Mouse (Mus musculus) monocyte, adult 5-6 weeks (primary cell): ENCODE measurements at regions not wholly inside any gene's neighbourhood (a gene's known extent, or its start where the extent isn't known, plus 50 kb on each side); places are given as distances from the start of the nearest gene placed in this dataset.

Experiments used
- ATAC-seq: fragments of 153-309, 156-312 bp; replicated peaks from 2 replicates; pipeline ENCODE4 v1.8.0; 2017; ENCODE audit warnings: mild to moderate bottlenecking; ENCODE audit not compliant: low TSS enrichment, insufficient number of reproducible peaks, severe bottlenecking, poor library complexity, low FRiP score

DNA sequence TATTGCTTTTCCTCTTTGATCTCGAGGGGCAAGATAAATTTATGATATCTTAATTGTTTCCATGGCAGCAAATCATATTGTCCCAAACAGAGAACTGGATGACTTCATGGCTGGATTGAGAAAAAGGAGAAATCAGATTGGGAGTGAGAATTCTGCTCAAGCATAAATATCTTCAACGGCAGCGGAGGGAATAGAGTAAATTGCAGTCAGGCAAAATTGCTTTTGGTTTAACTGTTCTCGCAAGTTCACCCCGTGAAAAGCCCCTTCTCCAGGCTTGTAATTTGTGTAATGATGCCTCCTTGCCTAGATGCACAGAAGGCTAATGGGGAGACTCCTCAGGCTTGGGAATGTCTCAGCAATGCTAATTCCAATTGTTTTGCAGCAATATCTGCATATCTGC is 64.4 kb upstream of the Ccn6 start:
- ATAC-seq, result no peak

DNA sequence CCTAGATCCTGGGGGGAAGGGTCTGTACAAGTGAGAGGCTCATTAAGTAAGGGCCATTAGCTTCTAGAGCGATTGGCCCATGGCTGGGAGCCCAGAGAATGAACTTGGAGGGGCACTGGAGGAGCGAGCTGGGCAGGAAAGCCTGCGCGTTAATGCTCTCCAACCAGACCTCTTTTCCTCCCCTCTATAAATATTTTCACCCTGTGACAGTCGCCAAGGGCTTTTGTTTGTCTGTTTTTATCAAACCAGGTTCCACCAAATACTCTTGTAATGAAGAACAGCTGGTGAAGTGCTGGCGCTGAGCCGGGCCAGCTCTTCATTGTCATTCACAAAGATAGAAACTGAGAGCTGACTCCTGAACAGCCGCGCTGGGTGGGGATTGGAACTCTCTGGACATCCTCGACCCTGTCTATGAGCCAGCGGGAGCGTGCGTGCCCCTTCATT is 63.9 kb upstream of the Ccn6 start:
- ATAC-seq, result no peak

DNA sequence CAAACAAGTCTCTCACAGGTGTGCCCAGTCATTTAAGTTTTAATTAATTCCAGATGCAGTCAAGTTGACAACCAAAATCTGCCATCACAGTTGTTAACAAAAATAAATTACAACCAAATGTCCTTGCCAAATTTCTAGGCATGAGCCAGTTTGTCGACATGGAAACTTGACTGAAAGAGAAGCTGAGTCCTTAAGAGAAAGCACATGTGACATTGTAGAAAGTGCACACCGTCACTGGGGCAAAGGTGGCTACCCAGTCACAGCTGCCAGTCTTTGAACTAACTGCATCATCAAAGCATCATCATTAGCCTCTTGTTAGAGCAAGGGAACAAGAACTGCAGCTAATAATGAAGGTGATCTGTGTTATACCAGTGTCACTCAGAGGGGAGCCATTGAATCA is 62.9 kb upstream of the Ccn6 start:
- no peak for ATAC-seq

DNA sequence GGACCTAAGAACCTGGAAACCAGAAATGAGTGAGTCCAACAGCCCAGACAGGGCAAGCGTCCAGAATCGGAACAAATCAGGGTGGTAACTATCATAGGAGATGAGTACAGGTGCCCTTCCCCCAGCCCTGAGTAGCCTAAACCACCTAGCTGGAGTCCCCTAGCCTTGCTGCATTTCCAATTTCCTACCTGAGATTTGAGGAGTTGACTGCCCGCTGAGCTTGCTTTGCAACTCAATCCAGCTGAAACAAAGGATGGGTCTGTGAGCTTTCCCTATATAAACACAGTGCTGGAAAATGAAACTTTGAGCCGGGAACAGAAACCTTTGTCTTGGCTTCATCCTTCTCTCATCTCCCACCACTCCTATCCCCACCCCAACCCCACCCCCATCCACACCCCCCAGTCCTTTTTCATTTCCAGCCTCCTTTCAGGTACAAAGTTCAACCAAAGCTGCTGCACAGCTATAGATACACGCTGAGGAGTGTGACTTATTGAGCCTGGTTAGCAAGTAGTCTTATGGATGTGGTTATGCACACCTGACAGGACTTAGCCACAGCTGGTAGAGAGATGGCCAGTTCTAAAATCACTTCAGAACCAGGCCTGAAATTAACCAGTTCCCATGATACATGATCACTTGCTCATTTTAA is 61.0 kb upstream of the Ccn6 start:
- ATAC-seq, result no peak

DNA sequence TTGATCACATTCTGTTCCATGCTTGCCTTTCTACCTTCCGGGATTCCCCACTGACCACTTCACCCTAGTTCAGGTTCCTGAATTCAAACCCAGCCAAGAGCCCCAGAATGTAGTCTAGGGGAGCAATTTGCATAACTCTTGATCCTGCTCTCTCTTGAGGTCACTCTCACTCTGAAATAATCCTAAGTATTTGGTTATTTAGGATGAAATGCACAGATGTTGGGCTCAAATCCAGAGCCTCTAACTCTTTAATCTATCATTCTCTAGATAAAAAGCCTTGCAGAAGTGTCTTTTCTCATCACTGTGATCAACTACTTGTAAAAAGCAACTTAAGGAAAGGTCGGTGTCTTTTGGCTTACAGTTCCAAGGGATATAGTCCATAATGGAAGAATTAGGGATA is 57.4 kb upstream of the Ccn6 start:
- no peak for ATAC-seq

DNA sequence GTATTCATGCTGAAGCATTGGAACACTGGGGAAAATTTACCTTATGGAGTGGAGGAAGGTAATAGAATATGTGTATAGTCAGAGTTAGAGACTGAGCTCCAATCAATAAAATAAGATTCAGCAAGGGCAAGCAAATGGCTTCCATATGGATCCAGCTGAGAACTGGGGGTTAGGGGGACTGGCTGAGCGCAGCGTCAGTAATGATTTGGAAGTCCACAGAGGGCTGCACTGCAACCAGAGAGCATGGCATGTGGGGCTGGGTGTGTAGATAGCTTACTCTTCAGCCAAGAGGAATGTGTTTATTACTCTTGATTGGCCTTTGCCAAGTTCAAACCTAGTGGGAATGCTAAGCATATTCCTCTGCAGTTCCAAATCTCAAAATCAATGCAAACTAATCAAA is 55.8 kb upstream of the Ccn6 start:
- ATAC-seq, result no peak

DNA sequence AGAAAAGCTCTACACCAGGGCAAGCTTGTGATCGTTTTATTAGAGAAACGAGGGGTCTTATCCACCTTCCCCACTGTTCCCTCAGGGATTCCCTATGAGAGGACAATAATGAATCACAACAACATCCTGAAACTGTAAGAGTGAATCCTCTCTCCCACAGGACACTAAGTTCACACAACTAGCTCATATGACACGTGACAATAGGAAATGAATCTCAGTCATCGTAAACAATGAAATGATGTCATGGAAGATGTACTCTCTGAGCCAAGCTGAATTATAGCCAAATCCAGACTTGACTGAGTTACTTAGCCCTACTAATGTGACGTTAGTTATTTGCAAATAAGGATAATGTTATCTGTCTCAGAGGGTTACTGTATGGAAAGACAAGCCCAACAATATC is 54.6 kb upstream of the Ccn6 start:
- ATAC-seq, result no peak

DNA sequence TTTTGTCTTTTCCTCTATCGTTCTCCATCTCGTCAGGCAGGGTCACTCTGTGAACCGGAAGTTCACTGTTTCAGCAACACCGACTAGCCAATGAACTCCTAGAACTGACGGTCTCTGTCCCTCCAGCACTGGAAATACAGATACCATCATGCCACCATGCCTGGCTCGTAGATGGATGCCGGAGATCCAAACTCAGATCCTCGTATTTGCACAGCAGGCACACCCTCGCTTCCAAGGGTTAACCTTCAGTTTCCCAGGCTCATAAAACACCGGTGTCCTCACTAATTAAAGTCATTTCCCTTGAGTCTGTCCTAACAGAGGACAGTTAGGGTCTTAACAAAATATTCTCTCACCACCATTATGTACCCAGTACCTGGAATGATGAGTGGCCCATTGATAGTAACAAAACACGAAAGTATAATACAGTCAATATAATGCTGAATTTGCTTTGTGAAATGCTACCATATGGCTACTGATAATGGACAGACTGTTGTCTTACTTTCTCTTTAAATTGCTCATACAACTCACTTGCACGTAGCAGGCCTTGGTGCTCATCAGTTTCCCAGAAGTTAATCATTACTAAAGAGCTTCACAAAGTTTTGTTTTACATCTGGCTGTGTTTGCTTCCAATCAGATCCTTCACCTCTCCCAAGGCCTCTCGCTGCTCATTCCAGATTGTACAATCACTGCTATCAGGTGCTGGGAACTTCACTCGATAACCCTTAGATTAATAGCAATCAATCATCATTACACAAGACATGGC is 52.7 kb upstream of the Ccn6 start:
- no peak for ATAC-seq

DNA sequence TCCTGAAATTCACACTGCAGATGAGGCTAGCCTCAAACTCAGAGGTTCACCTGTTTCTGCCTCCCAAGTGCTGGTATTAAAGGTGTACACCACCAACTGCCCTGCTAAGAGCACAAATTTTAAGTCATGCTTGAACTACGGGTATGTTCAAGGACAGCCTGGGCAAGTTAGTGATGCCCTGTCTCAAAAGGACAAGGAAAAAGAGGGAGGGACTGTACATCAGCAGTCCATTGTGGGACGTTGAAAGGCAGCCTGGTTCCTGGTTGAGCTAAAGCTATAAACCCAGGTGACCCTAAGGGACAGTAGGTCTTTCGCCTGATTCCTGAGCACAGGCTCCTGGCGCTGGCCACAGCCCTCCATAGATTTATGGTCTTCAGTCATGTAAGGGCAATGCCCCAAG is 51.0 kb upstream of the Ccn6 start:
- ATAC-seq, result no peak
